Mouse (Mus musculus): ENCODE results near the gene Folh1.

- TF ChIP-seq CTCF (IDR thresholded peaks at IDR 0.05; ENCODE audit: insufficient read depth, low read depth, low read length) (no peak), POLR2A (IDR thresholded peaks at IDR 0.05; ENCODE audit: insufficient read depth, low read depth, low read length) (no peak)
These were observed 19.0 kb upstream of the Folh1 start, which contains the start of gene Vmn2r77 for GRCm38 (mm10) chr7:86794727-86795126.

Measured in olfactory bulb, adult 2 months (tissue).